Mouse (Mus musculus) liver, embryonic 12.5 days (tissue): Measurements from ENCODE around the gene Cdc14a. TPM values are rescaled to one million over a fixed set of nuclear protein-coding genes. Genes with fewer than 3 reads are reported as not detected.

Source experiments
- polyA plus RNA-seq: library from polyadenylated mRNA; unstranded; fragments of >200 nt; fragmentation: Nextera tagmentation; extraction: Ambion mirVana; gene quantifications from 2 replicates; pipeline ENCODE4 v1.2.1, GENCODE M21; 2016

Gene Cdc14a
- polyA plus RNA-seq, 1 experiment from 2014 or later, result 5.1 TPM

Other genes starting within 250 kb of the Cdc14a start
- gene Gpr88, start 170.5 kb downstream of the Cdc14a start, polyA plus RNA-seq, result 0.20 and 0.35 TPM in 2 replicates
- 46.5 and 47.7 TPM in 2 replicates for gene Rtca, start 84.2 kb upstream of the Cdc14a start, polyA plus RNA-seq
- 11.1 and 11.5 TPM in 2 replicates for gene Dbt, start 89.0 kb upstream of the Cdc14a start, polyA plus RNA-seq
- 2.6 and 3.8 TPM in 2 replicates for gene Lrrc39, start 138.9 kb upstream of the Cdc14a start, polyA plus RNA-seq
- gene Sass6, start 170.9 kb upstream of the Cdc14a start, polyA plus RNA-seq, result 26.3 and 28.2 TPM in 2 replicates
- gene Trmt13, start 190.6 kb upstream of the Cdc14a start, polyA plus RNA-seq, result 13.1 and 13.6 TPM in 2 replicates
- gene Mfsd14a, start 238.6 kb upstream of the Cdc14a start, polyA plus RNA-seq, result 49.6 and 53.1 TPM in 2 replicates